Mouse (Mus musculus) erythroblast, embryonic 14.5 days (primary cell): ENCODE measurements around the gene Pknox2.

ENCODE experiments used
- GATA1 ChIP-seq: IDR thresholded peaks from 2 replicates; pipeline ENCODE4 v1.6.1; 2012; ENCODE audit warnings: low read length, inconsistent platforms, mixed read lengths
- TAL1 ChIP-seq: IDR thresholded peaks from 3 replicates; pipeline ENCODE4 v1.6.1; 2012; ENCODE audit warnings: low read length, inconsistent platforms, mixed read lengths

DNA sequence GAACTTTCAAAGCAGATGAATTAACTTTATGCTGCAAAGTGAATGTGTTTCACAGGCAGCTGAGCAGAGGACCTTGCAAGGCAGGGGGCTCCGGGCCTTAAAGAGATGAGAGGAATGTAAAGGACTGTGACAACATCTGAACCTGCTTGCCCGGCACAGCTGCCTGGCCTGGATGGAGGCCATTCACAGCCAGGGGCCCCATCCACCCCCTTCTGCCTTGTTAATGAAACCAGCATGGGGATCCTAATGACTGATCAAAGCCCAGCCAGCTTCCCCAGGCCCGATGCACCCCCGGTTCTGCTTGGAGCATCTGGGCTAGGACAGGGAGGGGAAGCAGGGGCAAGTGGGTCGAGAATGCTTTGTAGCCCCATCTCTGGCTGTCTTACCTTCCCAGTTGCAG is 183.0 kb downstream of the Pknox2 start:
- no peak for TF ChIP-seq GATA1
- TF ChIP-seq TAL1, result no peak
